Mouse (Mus musculus): ENCODE measurements around the gene Ntf5.
A peak's percentile ranks its signal among the peaks of the same experiment; 100 is the strongest.
"Not testable (repeated sequence)": the region's sequence is repeated elsewhere in the genome, so short reads cannot be mapped to it uniquely, and the experiment has no call there.

The Ntf5 gene

GRCm38 (mm10) chr7:45461781-45462180 lies 48.3 kb downstream of the Ntf5 start:
- no peak for DNase-seq (ENCODE audit: low read depth, low spot score)

GRCm38 (mm10) chr7:45462325-45462724 lies 48.8 kb downstream of the Ntf5 start:
- no peak for DNase-seq (ENCODE audit: low read depth, low spot score)

- not testable (repeated sequence) for DNase-seq (ENCODE audit: low read depth, low spot score)
These were observed 49.4 kb downstream of the Ntf5 start for GRCm38 (mm10) chr7:45462868-45463267.

- DNase-seq (ENCODE audit: low read depth, low spot score): no peak
These were observed 50.7 kb downstream of the Ntf5 start for GRCm38 (mm10) chr7:45463987-45464778.

- DNase-seq (ENCODE audit: low read depth, low spot score): no peak
These were observed 51.6 kb downstream of the Ntf5 start for GRCm38 (mm10) chr7:45465112-45465511.

GRCm38 (mm10) chr7:45465549-45465948 lies 52.1 kb downstream of the Ntf5 start:
- DNase-seq (ENCODE audit: low read depth, low spot score): no peak

GRCm38 (mm10) chr7:45466283-45467089 lies 53.0 kb downstream of the Ntf5 start, which contains the start of gene Bax:
Gene Bax (minus strand): TSS chr7:45466898.
- peak; percentile 95 for DNase-seq (ENCODE audit: low read depth, low spot score)

All from CD4-positive helper T cell, adult 2 months (primary cell).